Mouse (Mus musculus): Measurements from ENCODE around the gene Cyp8b1. TPM values are rescaled to one million over a fixed set of nuclear protein-coding genes. Genes with fewer than 3 reads are reported as not detected.

Gene Cyp8b1
- polyA plus RNA-seq, 1 experiment: not detected

DNA sequence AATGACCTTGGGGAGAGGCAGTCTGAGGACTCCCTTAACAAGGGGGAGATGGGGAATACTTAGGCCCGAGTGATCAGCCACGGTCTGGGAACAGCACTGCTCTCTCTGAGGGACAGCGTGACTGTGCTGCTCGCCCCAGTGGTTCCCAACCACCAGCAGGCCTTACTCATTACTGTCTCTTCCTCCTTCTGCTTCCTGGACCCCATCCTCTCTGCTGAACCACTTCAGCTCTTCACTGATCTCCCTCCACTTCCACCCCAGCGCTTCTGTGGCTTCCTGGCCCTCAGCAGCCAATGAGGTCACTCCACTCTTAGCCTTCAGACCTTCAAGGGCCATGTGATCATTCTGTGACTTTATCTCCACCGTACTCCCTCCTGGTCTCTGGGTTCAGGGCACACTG, 6.5 kb downstream of the Cyp8b1 start:
- H3K4me3 ChIP-seq: no peak overlapping the region
- peaks cover 38% of the 10 kb centered on the region for H3K27me3 ChIP-seq (ENCODE audit: control insufficient read depth, insufficient read depth, insufficient read length)
- H3K4me2 ChIP-seq (ENCODE audit: low read depth): no peak overlapping the region
- TF ChIP-seq MAX (IDR thresholded peaks at IDR 0.05; ENCODE audit: low read depth): no peak
- TF ChIP-seq TCF12 (IDR thresholded peaks at IDR 0.05; ENCODE audit: insufficient read depth, poor library complexity, severe bottlenecking): no peak
- TF ChIP-seq MYOG (IDR thresholded peaks at IDR 0.05; ENCODE audit: control insufficient read depth in 1 of 3, insufficient read depth in 1 of 3, insufficient read length in 2 of 3, low read depth in 2 of 3): no peak
- TF ChIP-seq CEBPB (IDR thresholded peaks at IDR 0.05; ENCODE audit: insufficient read depth, poor library complexity, severe bottlenecking): no peak
- TF ChIP-seq SRF (IDR thresholded peaks at IDR 0.05; ENCODE audit: control insufficient read depth, insufficient read length, low read depth): no peak
- TF ChIP-seq E2F4 (IDR thresholded peaks at IDR 0.05; ENCODE audit: insufficient read depth): no peak
- TF ChIP-seq USF1 (IDR thresholded peaks at IDR 0.05; ENCODE audit: low read depth): no peak
- no peak for TF ChIP-seq MYOD1 (IDR thresholded peaks at IDR 0.05; ENCODE audit: control insufficient read depth in 1 of 3, insufficient read length in 2 of 3, low read depth in 2 of 3)
- TF ChIP-seq REST (IDR thresholded peaks at IDR 0.05; ENCODE audit: insufficient read depth, insufficient read length): no peak
- no peak for TF ChIP-seq POLR2AphosphoS2 (IDR thresholded peaks at IDR 0.05; ENCODE audit: insufficient read length, low read depth)
- TF ChIP-seq POLR2A (IDR thresholded peaks at IDR 0.05; ENCODE audit: insufficient read length, low read depth): no peak
- no peak for TF ChIP-seq TCF3 (IDR thresholded peaks at IDR 0.05; ENCODE audit: insufficient read length, low read depth)
- no peak overlapping the region for H3ac ChIP-seq (ENCODE audit: control insufficient read depth, insufficient read length)
- no peaks in the 10 kb centered on the region for H3K79me2 ChIP-seq (ENCODE audit: control insufficient read depth, insufficient read depth)
- no peaks in the 10 kb centered on the region for H3K36me3 ChIP-seq (ENCODE audit: control insufficient read depth, insufficient read depth)

GRCm38 (mm10) chr9:121908321-121908720, 7.8 kb downstream of the Cyp8b1 start:
- Histone ChIP-seq H3K36me3 (ENCODE audit: control insufficient read depth, insufficient read depth) (no peaks in the 10 kb centered on the region), H3ac (ENCODE audit: control insufficient read depth, insufficient read length) (no peak overlapping the region), H3K4me2 (ENCODE audit: low read depth) (no peak overlapping the region), H3K4me3 (no peak overlapping the region), H3K79me2 (ENCODE audit: control insufficient read depth, insufficient read depth) (no peaks in the 10 kb centered on the region), H3K27me3 (ENCODE audit: control insufficient read depth, insufficient read depth, insufficient read length) (peaks cover 38% of the 10 kb centered on the region)
- TF ChIP-seq POLR2AphosphoS2 (IDR thresholded peaks at IDR 0.05; ENCODE audit: insufficient read length, low read depth): no peak

DNA sequence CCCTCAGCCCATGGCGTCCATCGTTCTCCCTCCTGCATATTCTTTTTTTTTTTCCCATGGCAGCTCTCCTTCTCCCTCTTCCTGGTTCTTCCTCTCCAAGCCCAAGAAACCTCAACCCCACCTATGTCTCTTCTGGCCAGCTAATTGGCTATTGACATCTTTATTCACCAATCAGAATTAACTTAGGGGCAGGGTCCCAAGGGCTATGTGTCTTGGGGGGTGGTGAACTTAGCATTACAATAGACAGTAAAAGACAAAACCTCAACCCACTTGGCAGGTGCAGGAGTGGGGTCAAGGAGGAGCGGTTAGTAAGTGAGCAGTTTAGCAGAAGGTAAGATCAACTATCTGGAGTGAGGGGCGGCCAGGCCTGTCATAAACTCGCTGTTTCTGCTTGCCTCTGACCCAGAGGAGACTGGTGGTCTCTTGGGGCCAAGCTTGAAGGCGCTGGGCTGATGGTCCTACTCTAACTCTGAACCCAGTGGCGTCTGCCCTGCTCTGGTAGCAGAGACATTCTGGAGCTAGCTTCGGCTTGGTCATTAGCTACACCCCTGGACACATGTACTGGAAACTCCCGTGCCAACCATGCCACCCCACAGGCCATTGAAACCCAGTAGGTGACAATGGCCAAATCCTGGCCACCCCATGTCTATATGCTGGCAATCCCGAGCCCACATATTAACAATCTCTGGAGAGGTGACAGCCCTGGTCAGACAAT, 8.6 kb downstream of the Cyp8b1 start:
- no peak for TF ChIP-seq CEBPB (IDR thresholded peaks at IDR 0.05; ENCODE audit: insufficient read depth, poor library complexity, severe bottlenecking)
- no peak for TF ChIP-seq TCF12 (IDR thresholded peaks at IDR 0.05; ENCODE audit: insufficient read depth, poor library complexity, severe bottlenecking)
- TF ChIP-seq POLR2AphosphoS2 (IDR thresholded peaks at IDR 0.05; ENCODE audit: insufficient read length, low read depth): no peak
- TF ChIP-seq REST (IDR thresholded peaks at IDR 0.05; ENCODE audit: insufficient read depth, insufficient read length): no peak
- TF ChIP-seq USF1 (IDR thresholded peaks at IDR 0.05; ENCODE audit: low read depth): no peak
- TF ChIP-seq MAX (IDR thresholded peaks at IDR 0.05; ENCODE audit: low read depth): no peak
- H3K4me3 ChIP-seq: no peak overlapping the region
- no peaks in the 10 kb centered on the region for H3K79me2 ChIP-seq (ENCODE audit: control insufficient read depth, insufficient read depth)

GRCm38 (mm10) chr9:121906456-121906855, 9.6 kb downstream of the Cyp8b1 start:
- Histone ChIP-seq H3K4me2 (ENCODE audit: low read depth) (no peak overlapping the region), H3K4me3 (no peak overlapping the region), H3K79me2 (ENCODE audit: control insufficient read depth, insufficient read depth) (no peaks in the 10 kb centered on the region), H3K27me3 (ENCODE audit: control insufficient read depth, insufficient read depth, insufficient read length) (peaks cover 31% of the 10 kb centered on the region), H3K36me3 (ENCODE audit: control insufficient read depth, insufficient read depth) (no peaks in the 10 kb centered on the region), H3ac (ENCODE audit: control insufficient read depth, insufficient read length) (no peak overlapping the region)
- TF ChIP-seq MYOG (IDR thresholded peaks at IDR 0.05; ENCODE audit: control insufficient read depth in 1 of 3, insufficient read depth in 1 of 3, insufficient read length in 2 of 3, low read depth in 2 of 3) (no peak), MYOD1 (IDR thresholded peaks at IDR 0.05; ENCODE audit: control insufficient read depth in 1 of 3, insufficient read length in 2 of 3, low read depth in 2 of 3) (no peak), REST (IDR thresholded peaks at IDR 0.05; ENCODE audit: insufficient read depth, insufficient read length) (no peak), TCF12 (IDR thresholded peaks at IDR 0.05; ENCODE audit: insufficient read depth, poor library complexity, severe bottlenecking) (no peak), POLR2AphosphoS2 (IDR thresholded peaks at IDR 0.05; ENCODE audit: insufficient read length, low read depth) (no peak), CEBPB (IDR thresholded peaks at IDR 0.05; ENCODE audit: insufficient read depth, poor library complexity, severe bottlenecking) (no peak), USF1 (IDR thresholded peaks at IDR 0.05; ENCODE audit: low read depth) (no peak)

More for the DNA sequence above, 8.6 kb downstream of the Cyp8b1 start:
- no peak overlapping the region for H3K4me2 ChIP-seq (ENCODE audit: low read depth)
- peaks cover 38% of the 10 kb centered on the region for H3K27me3 ChIP-seq (ENCODE audit: control insufficient read depth, insufficient read depth, insufficient read length)
- H3K36me3 ChIP-seq (ENCODE audit: control insufficient read depth, insufficient read depth): no peaks in the 10 kb centered on the region
- no peak overlapping the region for H3ac ChIP-seq (ENCODE audit: control insufficient read depth, insufficient read length)

DNA sequence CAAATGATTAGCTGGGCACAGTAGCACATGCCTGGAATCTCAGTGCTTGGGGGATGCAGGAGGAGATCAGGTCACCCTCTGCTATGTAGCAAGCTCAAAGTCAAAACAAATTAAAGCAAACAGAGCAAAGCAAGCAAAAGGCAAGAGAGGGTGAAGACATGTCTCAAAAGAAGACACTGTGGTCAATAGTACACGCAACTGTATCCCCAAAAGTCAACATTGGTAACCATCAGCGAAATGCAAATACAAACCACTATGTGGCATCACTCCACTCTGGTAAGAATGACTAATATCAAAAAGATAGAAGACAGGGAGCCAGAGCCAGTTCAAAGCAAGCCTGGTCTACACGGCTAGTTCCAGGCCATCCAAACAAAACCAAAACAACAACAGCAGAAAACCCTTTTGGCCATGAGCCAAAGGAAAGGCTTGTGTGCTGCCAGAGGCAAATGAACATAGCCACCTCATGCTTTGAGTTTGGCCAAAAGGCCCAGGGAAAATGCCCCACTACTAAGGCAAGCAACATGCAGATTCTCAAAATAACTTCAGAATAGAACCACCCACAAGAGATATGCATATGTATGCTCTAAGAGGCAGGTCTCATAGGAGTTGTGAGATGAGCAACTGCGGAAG, 10.4 kb downstream of the Cyp8b1 start:
- Histone ChIP-seq H3K36me3 (ENCODE audit: control insufficient read depth, insufficient read depth) (no peaks in the 10 kb centered on the region), H3K4me3 (no peak overlapping the region), H3K27me3 (ENCODE audit: control insufficient read depth, insufficient read depth, insufficient read length) (peaks cover 28% of the 10 kb centered on the region), H3ac (ENCODE audit: control insufficient read depth, insufficient read length) (no peak overlapping the region), H3K79me2 (ENCODE audit: control insufficient read depth, insufficient read depth) (no peaks in the 10 kb centered on the region), H3K4me2 (ENCODE audit: low read depth) (no peak overlapping the region)
- no peak for TF ChIP-seq MYOG (IDR thresholded peaks at IDR 0.05; ENCODE audit: control insufficient read depth in 1 of 3, insufficient read depth in 1 of 3, insufficient read length in 2 of 3, low read depth in 2 of 3)
- TF ChIP-seq REST (IDR thresholded peaks at IDR 0.05; ENCODE audit: insufficient read depth, insufficient read length): no peak
- no peak for TF ChIP-seq TCF3 (IDR thresholded peaks at IDR 0.05; ENCODE audit: insufficient read length, low read depth)
- no peak for TF ChIP-seq POLR2AphosphoS2 (IDR thresholded peaks at IDR 0.05; ENCODE audit: insufficient read length, low read depth)
- TF ChIP-seq CEBPB (IDR thresholded peaks at IDR 0.05; ENCODE audit: insufficient read depth, poor library complexity, severe bottlenecking): no peak
- no peak for TF ChIP-seq TCF12 (IDR thresholded peaks at IDR 0.05; ENCODE audit: insufficient read depth, poor library complexity, severe bottlenecking)
- no peak for TF ChIP-seq SRF (IDR thresholded peaks at IDR 0.05; ENCODE audit: control insufficient read depth, insufficient read length, low read depth)
- no peak for TF ChIP-seq E2F4 (IDR thresholded peaks at IDR 0.05; ENCODE audit: insufficient read depth)
- TF ChIP-seq MYOD1 (IDR thresholded peaks at IDR 0.05; ENCODE audit: control insufficient read depth in 1 of 3, insufficient read length in 2 of 3, low read depth in 2 of 3): no peak
- no peak for TF ChIP-seq POLR2A (IDR thresholded peaks at IDR 0.05; ENCODE audit: insufficient read length, low read depth)
